Mouse (Mus musculus): ENCODE data around the gene Smim14. TPM values are rescaled to one million over a fixed set of nuclear protein-coding genes. Genes with fewer than 3 reads are reported as not detected.

The Smim14 gene
- polyA plus RNA-seq, 1 experiment: 132 TPM

GRCm38 (mm10) chr5:65513506-65513905 is 23.5 kb downstream of the Smim14 start:
- WGBS: 60% methylated on average over 3 of the region's 3 CpGs
- DNase-seq: no peak
- Histone ChIP-seq H3K27ac (ENCODE audit: insufficient read depth, low read length) (no peak overlapping the region), H3K27me3 (ENCODE audit: control insufficient read depth, insufficient read depth, low read length) (no peaks in the 10 kb centered on the region), H3K4me3 (replicated peaks; ENCODE audit: insufficient read depth, low read depth, low read length) (no peak overlapping the region), H3K4me1 (ENCODE audit: control insufficient read depth, insufficient read depth, low read length) (no peaks in the 10 kb centered on the region)
- TF ChIP-seq CTCF (IDR thresholded peaks at IDR 0.05; ENCODE audit: borderline replicate concordance, insufficient read depth, low read depth, low read length) (no peak), POLR2A (IDR thresholded peaks at IDR 0.05; ENCODE audit: borderline replicate concordance, insufficient read depth, low read length) (no peak)

- H3K27ac ChIP-seq (ENCODE audit: insufficient read depth, low read length): no peak overlapping the region
- no peak for TF ChIP-seq CTCF (IDR thresholded peaks at IDR 0.05; ENCODE audit: borderline replicate concordance, insufficient read depth, low read depth, low read length)
- no peak for TF ChIP-seq POLR2A (IDR thresholded peaks at IDR 0.05; ENCODE audit: borderline replicate concordance, insufficient read depth, low read length)
- 79% methylated on average over 8 of the region's 8 CpGs for WGBS
- DNase-seq: no peak
- H3K4me3 ChIP-seq (replicated peaks; ENCODE audit: insufficient read depth, low read depth, low read length): no peak overlapping the region
- no peaks in the 10 kb centered on the region for H3K4me1 ChIP-seq (ENCODE audit: control insufficient read depth, insufficient read depth, low read length)
- H3K27me3 ChIP-seq (ENCODE audit: control insufficient read depth, insufficient read depth, low read length): no peaks in the 10 kb centered on the region
These were observed 28.6 kb downstream of the Smim14 start for GRCm38 (mm10) chr5:65508395-65508794.

GRCm38 (mm10) chr5:65505786-65506185 is 31.2 kb downstream of the Smim14 start:
- DNase-seq: no peak
- TF ChIP-seq POLR2A (IDR thresholded peaks at IDR 0.05; ENCODE audit: borderline replicate concordance, insufficient read depth, low read length) (no peak), CTCF (IDR thresholded peaks at IDR 0.05; ENCODE audit: borderline replicate concordance, insufficient read depth, low read depth, low read length) (no peak)

GRCm38 (mm10) chr5:65501407-65501806 is 35.6 kb downstream of the Smim14 start:
- Histone ChIP-seq H3K27ac (ENCODE audit: insufficient read depth, low read length) (no peak overlapping the region), H3K4me1 (ENCODE audit: control insufficient read depth, insufficient read depth, low read length) (no peaks in the 10 kb centered on the region), H3K27me3 (ENCODE audit: control insufficient read depth, insufficient read depth, low read length) (no peaks in the 10 kb centered on the region), H3K4me3 (replicated peaks; ENCODE audit: insufficient read depth, low read depth, low read length) (no peak overlapping the region)
- TF ChIP-seq POLR2A (IDR thresholded peaks at IDR 0.05; ENCODE audit: borderline replicate concordance, insufficient read depth, low read length) (no peak), CTCF (IDR thresholded peaks at IDR 0.05; ENCODE audit: borderline replicate concordance, insufficient read depth, low read depth, low read length) (no peak)
- WGBS: 92% methylated on average over 9 of the region's 9 CpGs
- no peak for DNase-seq

More at GRCm38 (mm10) chr5:65505786-65506185, 31.2 kb downstream of the Smim14 start:
- WGBS: 12% methylated on average over 8 of the region's 8 CpGs
- Histone ChIP-seq H3K27ac (ENCODE audit: insufficient read depth, low read length) (no peak overlapping the region), H3K4me3 (replicated peaks; ENCODE audit: insufficient read depth, low read depth, low read length) (no peak overlapping the region), H3K4me1 (ENCODE audit: control insufficient read depth, insufficient read depth, low read length) (no peaks in the 10 kb centered on the region), H3K27me3 (ENCODE audit: control insufficient read depth, insufficient read depth, low read length) (no peaks in the 10 kb centered on the region)

- no peak overlapping the region for H3K4me3 ChIP-seq (replicated peaks; ENCODE audit: insufficient read depth, low read depth, low read length)
- H3K27me3 ChIP-seq (ENCODE audit: control insufficient read depth, insufficient read depth, low read length): no peaks in the 10 kb centered on the region
- H3K27ac ChIP-seq (ENCODE audit: insufficient read depth, low read length): no peak overlapping the region
- no peak for DNase-seq
- WGBS: 81% methylated on average over 7 of the region's 7 CpGs
- no peaks in the 10 kb centered on the region for H3K4me1 ChIP-seq (ENCODE audit: control insufficient read depth, insufficient read depth, low read length)
- TF ChIP-seq CTCF (IDR thresholded peaks at IDR 0.05; ENCODE audit: borderline replicate concordance, insufficient read depth, low read depth, low read length): no peak
- TF ChIP-seq POLR2A (IDR thresholded peaks at IDR 0.05; ENCODE audit: borderline replicate concordance, insufficient read depth, low read length): no peak
These were observed 36.8 kb downstream of the Smim14 start for GRCm38 (mm10) chr5:65500231-65500630.

GRCm38 (mm10) chr5:65492716-65493531 is 44.1 kb downstream of the Smim14 start, which contains the start of gene Gm43552:
Gene Gm43552 (minus strand): TSS chr5:65492833.
- peak; percentile 96 to 98 for DNase-seq
- TF ChIP-seq POLR2A (IDR thresholded peaks at IDR 0.05; ENCODE audit: borderline replicate concordance, insufficient read depth, low read length) (peak; percentile 92), CTCF (IDR thresholded peaks at IDR 0.05; ENCODE audit: borderline replicate concordance, insufficient read depth, low read depth, low read length) (no peak)
- H3K27me3 ChIP-seq (ENCODE audit: control insufficient read depth, insufficient read depth, low read length): no peaks in the 10 kb centered on the region
- peak within 1 kb of the TSS; percentile 92 for H3K27ac ChIP-seq (ENCODE audit: insufficient read depth, low read length)
- WGBS: under 1% methylated on average over 63 of the region's 69 CpGs
- H3K4me3 ChIP-seq (replicated peaks; ENCODE audit: insufficient read depth, low read depth, low read length): peak within 1 kb of the TSS; percentile 68
- H3K4me1 ChIP-seq (ENCODE audit: control insufficient read depth, insufficient read depth, low read length): no peaks in the 10 kb centered on the region; the same call in 1 of the 2 replicates

GRCm38 (mm10) chr5:65491767-65492715 is 44.9 kb downstream of the Smim14 start:
- DNase-seq: peak; percentile 75 to 77
- H3K4me3 ChIP-seq (replicated peaks; ENCODE audit: insufficient read depth, low read depth, low read length): peak overlapping the region; percentile 68
- TF ChIP-seq CTCF (IDR thresholded peaks at IDR 0.05; ENCODE audit: borderline replicate concordance, insufficient read depth, low read depth, low read length): no peak
- no peak for TF ChIP-seq POLR2A (IDR thresholded peaks at IDR 0.05; ENCODE audit: borderline replicate concordance, insufficient read depth, low read length)
- H3K4me1 ChIP-seq (ENCODE audit: control insufficient read depth, insufficient read depth, low read length): peaks cover 8% of the 10 kb centered on the region; the same call in 1 of the 2 replicates
- peak overlapping the region; percentile 92 for H3K27ac ChIP-seq (ENCODE audit: insufficient read depth, low read length)
- under 1% methylated on average over 57 of the region's 57 CpGs for WGBS
- H3K27me3 ChIP-seq (ENCODE audit: control insufficient read depth, insufficient read depth, low read length): no peaks in the 10 kb centered on the region

Measured in cerebellum, adult 2 months (tissue).